Mouse (Mus musculus) testis, adult 2 months (tissue): ENCODE measurements at regions not wholly inside any gene's neighbourhood (a gene's known extent, or its start where the extent isn't known, plus 50 kb on each side); places are given as distances from the start of the nearest gene placed in this dataset.

ENCODE experiments used
- CTCF ChIP-seq: fragments of 200-500 bp; IDR thresholded peaks from 2 replicates; pipeline ENCODE4 v1.5.1; 2012; ENCODE audit warnings: low read depth, mild to moderate bottlenecking, inconsistent platforms, low read length, moderate library complexity; ENCODE audit not compliant: control insufficient read depth, insufficient read depth, insufficient replicate concordance
- POLR2A ChIP-seq: fragments of 200-500 bp; IDR thresholded peaks from 2 replicates; pipeline ENCODE4 v1.6.1; 2012; ENCODE audit warnings: low read depth, mild to moderate bottlenecking, inconsistent platforms, low read length, moderate library complexity; ENCODE audit not compliant: control insufficient read depth

GRCm38 (mm10) chr3:66519925-66520324 is 223.3 kb upstream of the Veph1 start:
- no peak for TF ChIP-seq POLR2A
- no peak for TF ChIP-seq CTCF
